Mouse (Mus musculus): Measurements from ENCODE around the gene Ropn1l. TPM values are rescaled to one million over a fixed set of nuclear protein-coding genes. Genes with fewer than 3 reads are reported as not detected.

Ropn1l gene
- polyA plus RNA-seq, 1 experiment, result 6.7 TPM

DNA sequence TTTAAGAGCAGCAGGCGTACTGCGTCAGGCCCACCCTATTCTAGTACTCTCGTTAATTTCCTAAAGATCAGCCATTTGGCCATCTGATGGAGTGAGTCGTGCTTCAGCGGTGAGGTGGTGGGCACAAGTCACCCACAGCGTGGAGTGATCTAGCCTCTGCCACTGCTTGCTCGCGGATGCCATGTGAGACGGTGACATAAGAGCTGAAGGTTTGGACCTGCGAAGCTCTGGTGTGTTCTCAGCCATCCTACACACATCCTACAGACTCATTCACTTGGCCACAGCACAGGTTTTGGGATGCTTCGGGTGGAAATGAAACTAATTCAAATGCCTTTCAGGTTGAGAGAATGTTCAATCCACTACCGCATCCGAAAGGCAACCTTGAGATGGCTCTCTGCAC is 54.8 kb downstream of the Ropn1l start:
- Histone ChIP-seq H3K36me3 (replicated peaks; ENCODE audit: low read length) (no peaks in the 10 kb centered on the region), H3K4me1 (peaks cover 20% of the 10 kb centered on the region), H3K27me3 (replicated peaks) (peaks cover 27% of the 10 kb centered on the region), H3K4me3 (replicated peaks) (no peak overlapping the region), H3K9me3 (peaks cover 44% of the 10 kb centered on the region)
- TF ChIP-seq FLI1 (IDR thresholded peaks at IDR 0.05; ENCODE audit: low read length), result no peak
- TF ChIP-seq GATA1 (IDR thresholded peaks at IDR 0.05; ENCODE audit: borderline replicate concordance, low read length), result no peak

- TF ChIP-seq GATA1 (IDR thresholded peaks at IDR 0.05; ENCODE audit: borderline replicate concordance, low read length) (no peak), FLI1 (IDR thresholded peaks at IDR 0.05; ENCODE audit: low read length) (no peak)
- peaks cover 14% of the 10 kb centered on the region for H3K27me3 ChIP-seq (replicated peaks)
- H3K4me1 ChIP-seq, result peaks cover 30% of the 10 kb centered on the region
- no peaks in the 10 kb centered on the region for H3K36me3 ChIP-seq (replicated peaks; ENCODE audit: low read length)
- no peak overlapping the region for H3K4me3 ChIP-seq (replicated peaks)
- H3K9me3 ChIP-seq, result peaks cover 44% of the 10 kb centered on the region
Measured at GRCm38 (mm10) chr15:31397379-31397778, 56.2 kb downstream of the Ropn1l start.

DNA sequence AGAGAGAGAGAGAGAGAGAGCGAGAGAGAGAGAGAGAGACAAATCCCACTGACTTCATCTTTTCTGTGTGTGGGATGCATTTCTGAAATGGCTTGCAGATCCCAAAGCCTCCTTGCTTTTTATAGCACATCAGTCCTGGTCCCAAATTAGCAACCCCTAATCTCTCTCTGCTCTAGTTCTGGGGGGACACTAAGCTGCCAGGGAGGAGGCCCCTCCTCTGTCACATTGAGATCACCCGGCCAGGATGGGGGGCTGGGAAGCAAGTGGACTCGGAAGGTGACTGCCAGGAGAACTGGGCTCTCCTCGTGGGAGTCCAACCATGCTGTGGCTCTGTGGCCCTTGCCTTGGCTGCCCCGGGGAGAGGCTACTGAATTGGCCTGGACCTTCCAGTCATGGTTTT is 56.8 kb downstream of the Ropn1l start:
- TF ChIP-seq GATA1 (IDR thresholded peaks at IDR 0.05; ENCODE audit: borderline replicate concordance, low read length), result no peak
- TF ChIP-seq FLI1 (IDR thresholded peaks at IDR 0.05; ENCODE audit: low read length), result no peak
- peaks cover 42% of the 10 kb centered on the region for H3K9me3 ChIP-seq
- H3K4me3 ChIP-seq (replicated peaks), result no peak overlapping the region
- H3K27me3 ChIP-seq (replicated peaks), result peaks cover 10% of the 10 kb centered on the region
- no peaks in the 10 kb centered on the region for H3K36me3 ChIP-seq (replicated peaks; ENCODE audit: low read length)
- H3K4me1 ChIP-seq, result peaks cover 35% of the 10 kb centered on the region

DNA sequence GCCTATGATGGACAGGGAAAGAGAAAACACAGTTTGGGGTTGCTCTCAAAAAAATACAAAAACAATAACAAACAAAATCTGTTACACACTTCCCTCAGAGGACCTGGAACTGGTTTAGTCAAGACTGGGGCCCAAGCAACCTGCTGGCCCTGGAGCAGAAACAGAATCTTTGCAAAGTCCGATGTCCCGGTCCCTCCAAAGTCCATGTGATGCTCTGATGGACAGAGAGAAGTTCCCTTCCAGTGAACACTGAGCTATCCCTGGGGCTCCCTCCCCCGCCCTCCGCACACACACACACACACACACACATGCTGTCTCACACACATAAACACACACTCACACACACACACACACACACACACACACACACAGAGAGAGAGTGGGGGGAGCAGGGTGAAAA is 57.6 kb downstream of the Ropn1l start:
- Histone ChIP-seq H3K4me3 (replicated peaks) (no peak overlapping the region), H3K9me3 (peaks cover 39% of the 10 kb centered on the region), H3K36me3 (replicated peaks; ENCODE audit: low read length) (no peaks in the 10 kb centered on the region), H3K4me1 (peaks cover 39% of the 10 kb centered on the region), H3K27me3 (replicated peaks) (peaks cover 9% of the 10 kb centered on the region)
- TF ChIP-seq GATA1 (IDR thresholded peaks at IDR 0.05; ENCODE audit: borderline replicate concordance, low read length) (no peak), FLI1 (IDR thresholded peaks at IDR 0.05; ENCODE audit: low read length) (no peak)

DNA sequence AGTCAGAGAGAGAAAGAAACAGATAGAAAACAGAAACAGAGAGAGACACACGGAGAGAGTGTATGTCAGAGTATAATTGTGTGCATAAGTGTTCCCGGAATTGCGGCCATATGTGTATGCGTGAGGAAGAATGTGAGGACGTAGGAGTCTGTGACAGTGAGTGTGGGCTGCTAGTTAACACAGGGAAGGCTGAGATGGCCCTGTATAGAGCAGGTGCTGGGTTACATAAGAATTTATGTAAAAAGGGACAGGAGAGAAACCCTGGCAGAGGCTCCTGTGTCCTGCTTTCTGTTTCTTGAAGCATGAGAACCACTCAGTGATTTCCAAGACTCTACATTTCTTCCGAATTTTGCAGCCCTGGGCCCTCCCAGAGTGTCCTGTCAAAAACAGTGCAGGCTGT is 60.1 kb downstream of the Ropn1l start:
- no peak overlapping the region for H3K4me3 ChIP-seq (replicated peaks)

DNA sequence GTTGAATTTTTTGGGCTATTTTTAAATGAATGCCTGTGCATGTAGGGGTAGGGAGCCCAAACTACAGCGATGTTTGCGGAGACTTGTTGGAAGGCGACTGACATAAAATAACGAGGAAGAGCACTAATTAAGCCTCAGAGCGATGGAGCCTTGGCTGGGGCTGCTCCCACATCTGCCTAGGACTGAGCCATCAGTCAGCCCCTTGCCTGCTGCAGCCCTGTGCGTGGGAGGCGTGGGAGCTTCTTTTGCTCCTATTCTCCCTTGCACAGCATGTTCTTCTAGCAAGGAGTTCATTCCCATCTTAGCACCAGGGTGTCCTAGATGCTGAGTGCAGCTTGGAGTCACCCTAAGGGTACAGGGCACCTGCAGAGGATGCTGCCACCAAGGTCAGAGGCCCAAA is 60.8 kb downstream of the Ropn1l start:
- Histone ChIP-seq H3K4me1 (peaks cover 34% of the 10 kb centered on the region), H3K36me3 (replicated peaks; ENCODE audit: low read length) (no peaks in the 10 kb centered on the region), H3K27me3 (replicated peaks) (peaks cover 8% of the 10 kb centered on the region), H3K9me3 (peaks cover 17% of the 10 kb centered on the region), H3K4me3 (replicated peaks) (no peak overlapping the region)
- TF ChIP-seq GATA1 (IDR thresholded peaks at IDR 0.05; ENCODE audit: borderline replicate concordance, low read length), result no peak
- TF ChIP-seq FLI1 (IDR thresholded peaks at IDR 0.05; ENCODE audit: low read length), result no peak

More for the DNA sequence above, 60.1 kb downstream of the Ropn1l start:
- Histone ChIP-seq H3K9me3 (peaks cover 17% of the 10 kb centered on the region), H3K27me3 (replicated peaks) (peaks cover 10% of the 10 kb centered on the region), H3K4me1 (peaks cover 35% of the 10 kb centered on the region), H3K36me3 (replicated peaks; ENCODE audit: low read length) (no peaks in the 10 kb centered on the region)
- TF ChIP-seq GATA1 (IDR thresholded peaks at IDR 0.05; ENCODE audit: borderline replicate concordance, low read length) (no peak), FLI1 (IDR thresholded peaks at IDR 0.05; ENCODE audit: low read length) (no peak)

DNA sequence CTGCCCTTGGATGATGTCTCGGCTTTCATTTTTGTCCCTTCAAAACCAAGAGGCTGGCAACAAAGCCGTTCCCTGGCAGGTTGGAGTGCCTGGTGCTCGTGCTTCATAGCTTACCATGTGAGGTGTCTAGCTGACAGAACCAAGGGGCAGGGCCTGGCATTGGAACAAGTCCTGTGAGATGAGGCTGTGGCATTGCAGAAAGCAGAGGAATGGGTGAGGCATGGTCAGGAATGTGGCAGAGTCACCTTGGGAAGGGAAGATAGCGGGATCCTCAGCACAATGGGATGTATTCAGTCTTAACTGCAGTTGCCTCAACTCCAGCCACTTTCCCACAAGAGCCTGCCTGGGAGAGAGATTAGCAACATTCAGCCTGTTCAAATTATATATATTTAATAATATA is 61.4 kb downstream of the Ropn1l start:
- Histone ChIP-seq H3K9me3 (peaks cover 17% of the 10 kb centered on the region), H3K4me1 (peaks cover 33% of the 10 kb centered on the region), H3K4me3 (replicated peaks) (no peak overlapping the region), H3K27me3 (replicated peaks) (peaks cover 7% of the 10 kb centered on the region), H3K36me3 (replicated peaks; ENCODE audit: low read length) (peaks cover 3% of the 10 kb centered on the region)
- TF ChIP-seq FLI1 (IDR thresholded peaks at IDR 0.05; ENCODE audit: low read length), result no peak
- TF ChIP-seq GATA1 (IDR thresholded peaks at IDR 0.05; ENCODE audit: borderline replicate concordance, low read length), result no peak

Other genes starting within 250 kb of the Ropn1l start
- gene Dap, start 229.4 kb downstream of the Ropn1l start, polyA plus RNA-seq (2012; ENCODE audit: insufficient read depth, low replicate concordance), result 121 and 178 TPM in 2 replicates
- gene Ankrd33b, start 86.0 kb downstream of the Ropn1l start, polyA plus RNA-seq (2012; ENCODE audit: insufficient read depth, low replicate concordance), result 6.1 and 23.0 TPM in 2 replicates
- 18.8 and 34.5 TPM in 2 replicates for gene March6, start 77.3 kb upstream of the Ropn1l start, polyA plus RNA-seq (2012; ENCODE audit: insufficient read depth, low replicate concordance)
- not detected in 2 replicates for gene Cmbl, start 111.7 kb upstream of the Ropn1l start, polyA plus RNA-seq (2012; ENCODE audit: insufficient read depth, low replicate concordance)
- gene Cct5, start 148.1 kb upstream of the Ropn1l start, polyA plus RNA-seq (2012; ENCODE audit: insufficient read depth, low replicate concordance), result 6.1 and 19.7 TPM in 2 replicates
- gene Fam173b, start 148.1 kb upstream of the Ropn1l start, polyA plus RNA-seq (2012; ENCODE audit: insufficient read depth, low replicate concordance), result 2.1 and 3.6 TPM in 2 replicates

All from megakaryocyte, embryonic 14.5 days (primary cell).